Mouse (Mus musculus): Measurements from ENCODE around the gene Pabpn1. TPM values are rescaled to one million over a fixed set of nuclear protein-coding genes. Genes with fewer than 3 reads are reported as not detected.

Gene Pabpn1
- polyA plus RNA-seq, 1 experiment from 2014 or later = 163 TPM

GRCm38 (mm10) chr14:54866268-54866667, 26.0 kb upstream of the Pabpn1 start:
- H3K27me3 ChIP-seq (ENCODE audit: control insufficient read depth, insufficient read depth, low read depth, low read length) = no peaks in the 10 kb centered on the region
- H3K4me1 ChIP-seq (ENCODE audit: control insufficient read depth, insufficient read depth, low read length) = peaks cover 3% of the 10 kb centered on the region
- H3K9ac ChIP-seq (ENCODE audit: low read depth, low read length) = no peak overlapping the region
- WGBS = 71% methylated on average over 3 of the region's 3 CpGs
- peaks cover 2% of the 10 kb centered on the region; the same call in 1 of the 2 replicates for H3K36me3 ChIP-seq (ENCODE audit: control insufficient read depth, insufficient read depth, low read length)
- no peak overlapping the region for H3K27ac ChIP-seq (ENCODE audit: low read length)
- no peak overlapping the region for H3K4me2 ChIP-seq (ENCODE audit: low read length)
- no peaks in the 10 kb centered on the region for H3K9me3 ChIP-seq (replicated peaks; ENCODE audit: control insufficient read depth, low read length, poor library complexity, severe bottlenecking)
- no peak overlapping the region for H3K4me3 ChIP-seq (ENCODE audit: low read depth, low read length)
- no peak for ATAC-seq

- peaks cover 2% of the 10 kb centered on the region; the same call in 1 of the 2 replicates for H3K36me3 ChIP-seq (ENCODE audit: control insufficient read depth, insufficient read depth, low read length)
- no peaks in the 10 kb centered on the region for H3K27me3 ChIP-seq (ENCODE audit: control insufficient read depth, insufficient read depth, low read depth, low read length)
- ATAC-seq = no peak
- H3K4me2 ChIP-seq (ENCODE audit: low read length) = no peak overlapping the region
- H3K9ac ChIP-seq (ENCODE audit: low read depth, low read length) = no peak overlapping the region
- H3K4me3 ChIP-seq (ENCODE audit: low read depth, low read length) = no peak overlapping the region
- no peak overlapping the region for H3K27ac ChIP-seq (ENCODE audit: low read length)
- H3K9me3 ChIP-seq (replicated peaks; ENCODE audit: control insufficient read depth, low read length, poor library complexity, severe bottlenecking) = no peaks in the 10 kb centered on the region
- 50% methylated on average over 5 of the region's 5 CpGs for WGBS
- peaks cover 3% of the 10 kb centered on the region for H3K4me1 ChIP-seq (ENCODE audit: control insufficient read depth, insufficient read depth, low read length)
These were observed 25.4 kb upstream of the Pabpn1 start for GRCm38 (mm10) chr14:54866936-54867335.

- no peak overlapping the region for H3K4me2 ChIP-seq (ENCODE audit: low read length)
- H3K27me3 ChIP-seq (ENCODE audit: control insufficient read depth, insufficient read depth, low read depth, low read length) = no peaks in the 10 kb centered on the region
- H3K27ac ChIP-seq (ENCODE audit: low read length) = no peak overlapping the region
- peaks cover 2% of the 10 kb centered on the region; the same call in 1 of the 2 replicates for H3K36me3 ChIP-seq (ENCODE audit: control insufficient read depth, insufficient read depth, low read length)
- H3K9me3 ChIP-seq (replicated peaks; ENCODE audit: control insufficient read depth, low read length, poor library complexity, severe bottlenecking) = no peaks in the 10 kb centered on the region
- WGBS = 86% methylated on average over 4 of the region's 4 CpGs
- H3K4me3 ChIP-seq (ENCODE audit: low read depth, low read length) = no peak overlapping the region
- H3K4me1 ChIP-seq (ENCODE audit: control insufficient read depth, insufficient read depth, low read length) = peaks cover 3% of the 10 kb centered on the region
- no peak overlapping the region for H3K9ac ChIP-seq (ENCODE audit: low read depth, low read length)
- ATAC-seq = no peak
These were observed 24.3 kb upstream of the Pabpn1 start for GRCm38 (mm10) chr14:54868026-54868425.

- Histone ChIP-seq H3K9ac (ENCODE audit: low read depth, low read length) (no peak within 1 kb of the TSS), H3K4me3 (ENCODE audit: low read depth, low read length) (no peak within 1 kb of the TSS), H3K9me3 (replicated peaks; ENCODE audit: control insufficient read depth, low read length, poor library complexity, severe bottlenecking) (no peaks in the 10 kb centered on the region), H3K36me3 (ENCODE audit: control insufficient read depth, insufficient read depth, low read length) (peaks cover 2% of the 10 kb centered on the region; the same call in 1 of the 2 replicates), H3K27me3 (ENCODE audit: control insufficient read depth, insufficient read depth, low read depth, low read length) (no peaks in the 10 kb centered on the region), H3K27ac (ENCODE audit: low read length) (no peak within 1 kb of the TSS), H3K4me1 (ENCODE audit: control insufficient read depth, insufficient read depth, low read length) (peaks cover 10% of the 10 kb centered on the region), H3K4me2 (ENCODE audit: low read length) (no peak within 1 kb of the TSS)
- 90% methylated on average over 5 of the region's 5 CpGs for WGBS
- no peak for ATAC-seq
These were observed 21.4 kb upstream of the Pabpn1 start, which contains the start of gene Homez for GRCm38 (mm10) chr14:54870861-54871260. TSS of gene Homez (minus strand) at chr14:54870961.

GRCm38 (mm10) chr14:54874165-54874564, 18.1 kb upstream of the Pabpn1 start:
- ATAC-seq = no peak
- Histone ChIP-seq H3K36me3 (ENCODE audit: control insufficient read depth, insufficient read depth, low read length) (peaks cover 2% of the 10 kb centered on the region; the same call in 1 of the 2 replicates), H3K27ac (ENCODE audit: low read length) (no peak overlapping the region), H3K4me1 (ENCODE audit: control insufficient read depth, insufficient read depth, low read length) (peaks cover 16% of the 10 kb centered on the region), H3K9ac (ENCODE audit: low read depth, low read length) (no peak overlapping the region), H3K4me3 (ENCODE audit: low read depth, low read length) (no peak overlapping the region), H3K4me2 (ENCODE audit: low read length) (no peak overlapping the region), H3K9me3 (replicated peaks; ENCODE audit: control insufficient read depth, low read length, poor library complexity, severe bottlenecking) (no peaks in the 10 kb centered on the region), H3K27me3 (ENCODE audit: control insufficient read depth, insufficient read depth, low read depth, low read length) (no peaks in the 10 kb centered on the region)
- whole genome bisulfite sequencing = 90% methylated on average over 3 of the region's 3 CpGs

- Histone ChIP-seq H3K9ac (ENCODE audit: low read depth, low read length) (peak overlapping the region; percentile 98), H3K27me3 (ENCODE audit: control insufficient read depth, insufficient read depth, low read depth, low read length) (no peaks in the 10 kb centered on the region), H3K4me3 (ENCODE audit: low read depth, low read length) (peak overlapping the region; percentile 77), H3K9me3 (replicated peaks; ENCODE audit: control insufficient read depth, low read length, poor library complexity, severe bottlenecking) (no peaks in the 10 kb centered on the region), H3K4me1 (ENCODE audit: control insufficient read depth, insufficient read depth, low read length) (peaks cover 16% of the 10 kb centered on the region), H3K36me3 (ENCODE audit: control insufficient read depth, insufficient read depth, low read length) (peaks cover 2% of the 10 kb centered on the region; the same call in 1 of the 2 replicates), H3K4me2 (ENCODE audit: low read length) (peak overlapping the region; percentile 80), H3K27ac (ENCODE audit: low read length) (peak overlapping the region; percentile 96)
- ATAC-seq = peak; percentile 64
- WGBS = 1% methylated on average over 36 of the region's 36 CpGs
These were observed 16.3 kb upstream of the Pabpn1 start for GRCm38 (mm10) chr14:54875844-54876538.

GRCm38 (mm10) chr14:54876539-54877047, 15.7 kb upstream of the Pabpn1 start:
- peak; percentile 92 for ATAC-seq
- H3K4me3 ChIP-seq (ENCODE audit: low read depth, low read length) = peak overlapping the region; percentile 77
- H3K4me2 ChIP-seq (ENCODE audit: low read length) = peak overlapping the region; percentile 80
- H3K9me3 ChIP-seq (replicated peaks; ENCODE audit: control insufficient read depth, low read length, poor library complexity, severe bottlenecking) = no peaks in the 10 kb centered on the region
- H3K4me1 ChIP-seq (ENCODE audit: control insufficient read depth, insufficient read depth, low read length) = peaks cover 16% of the 10 kb centered on the region
- H3K9ac ChIP-seq (ENCODE audit: low read depth, low read length) = peak overlapping the region; percentile 98
- no peaks in the 10 kb centered on the region for H3K27me3 ChIP-seq (ENCODE audit: control insufficient read depth, insufficient read depth, low read depth, low read length)
- H3K27ac ChIP-seq (ENCODE audit: low read length) = peak overlapping the region; percentile 96
- WGBS = under 1% methylated on average over 65 of the region's 72 CpGs
- no peaks in the 10 kb centered on the region for H3K36me3 ChIP-seq (ENCODE audit: control insufficient read depth, insufficient read depth, low read length)

GRCm38 (mm10) chr14:54877048-54877715, 15.1 kb upstream of the Pabpn1 start, which contains the start of gene Ppp1r3e:
TSS of gene Ppp1r3e (minus strand) at chr14:54877550.
- peak within 1 kb of the TSS; percentile 77 for H3K4me3 ChIP-seq (ENCODE audit: low read depth, low read length)
- H3K9me3 ChIP-seq (replicated peaks; ENCODE audit: control insufficient read depth, low read length, poor library complexity, severe bottlenecking) = no peaks in the 10 kb centered on the region
- ATAC-seq = peak; percentile 82
- H3K4me1 ChIP-seq (ENCODE audit: control insufficient read depth, insufficient read depth, low read length) = peaks cover 16% of the 10 kb centered on the region
- H3K9ac ChIP-seq (ENCODE audit: low read depth, low read length) = peak within 1 kb of the TSS; percentile 98
- H3K4me2 ChIP-seq (ENCODE audit: low read length) = peak within 1 kb of the TSS; percentile 80
- WGBS = 0% methylated on average over 50 of the region's 61 CpGs
- no peaks in the 10 kb centered on the region for H3K27me3 ChIP-seq (ENCODE audit: control insufficient read depth, insufficient read depth, low read depth, low read length)
- no peaks in the 10 kb centered on the region for H3K36me3 ChIP-seq (ENCODE audit: control insufficient read depth, insufficient read depth, low read length)
- H3K27ac ChIP-seq (ENCODE audit: low read length) = peak within 1 kb of the TSS; percentile 96

Measured in midbrain, embryonic 16.5 days (tissue).